Mouse (Mus musculus): ENCODE results near the gene Rbbp4. TPM values are rescaled to one million over a fixed set of nuclear protein-coding genes. Genes with fewer than 3 reads are reported as not detected.

Rbbp4 gene
- polyA plus RNA-seq, 1 experiment: 215 TPM

DNA sequence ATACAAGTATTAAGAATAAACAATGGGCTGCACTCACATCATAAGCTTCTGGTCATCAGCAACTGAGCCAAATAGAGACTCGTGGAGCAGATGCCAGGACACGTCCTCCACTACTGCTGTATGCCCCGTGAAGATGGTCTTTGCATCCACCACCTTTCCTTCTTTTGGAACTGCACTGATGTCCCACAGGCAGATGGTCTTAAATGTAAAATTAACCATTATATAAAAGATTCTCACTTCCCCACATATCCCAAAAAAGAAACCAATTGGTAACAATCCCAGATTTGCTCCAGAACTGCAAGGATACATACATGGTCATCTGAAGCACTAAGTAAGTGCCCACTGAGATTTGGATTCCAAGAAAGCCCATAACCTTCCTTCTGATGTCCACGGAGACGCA, 13.1 kb downstream of the Rbbp4 start:
- H3K4me1 ChIP-seq (ENCODE audit: control insufficient read depth, insufficient read depth, low read length): no peaks in the 10 kb centered on the region; the same call in 1 of the 2 replicates
- 94% methylated on average over 5 of the region's 5 CpGs for WGBS
- TF ChIP-seq POLR2A (IDR thresholded peaks at IDR 0.05; ENCODE audit: borderline replicate concordance, control insufficient read depth, low read depth, low read length) (no peak), CTCF (IDR thresholded peaks at IDR 0.05; ENCODE audit: control insufficient read depth, insufficient read depth, low read length) (no peak)
- H3K27ac ChIP-seq (ENCODE audit: control insufficient read depth, insufficient read depth, low read depth, low read length, poor library complexity): no peak overlapping the region
- no peak overlapping the region for H3K4me3 ChIP-seq (replicated peaks; ENCODE audit: control insufficient read depth, low read depth, low read length)

DNA sequence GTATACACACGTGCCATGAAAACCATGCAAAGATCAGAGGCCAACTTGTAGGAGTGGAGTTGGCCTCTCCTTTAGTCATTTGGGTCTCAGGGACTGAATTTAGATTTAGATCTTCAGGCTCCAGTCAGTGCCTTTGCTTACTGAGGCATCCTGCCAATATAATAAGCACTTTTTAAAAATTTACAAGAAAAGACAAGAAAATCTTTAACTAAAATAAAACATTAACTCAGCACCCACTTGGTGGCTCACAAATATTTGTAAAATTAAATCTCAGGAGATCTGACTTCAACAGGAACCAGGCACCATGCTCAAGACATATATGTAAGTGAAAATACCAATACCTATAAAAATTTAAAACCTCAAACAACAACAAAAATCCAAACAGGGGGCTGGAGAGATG, 14.3 kb downstream of the Rbbp4 start:
- Histone ChIP-seq H3K4me1 (ENCODE audit: control insufficient read depth, insufficient read depth, low read length) (no peaks in the 10 kb centered on the region), H3K4me3 (replicated peaks; ENCODE audit: control insufficient read depth, low read depth, low read length) (no peak overlapping the region), H3K27ac (ENCODE audit: control insufficient read depth, insufficient read depth, low read depth, low read length, poor library complexity) (no peak overlapping the region)
- WGBS: 95% methylated on average over 1 of the region's 1 CpGs
- no peak for TF ChIP-seq POLR2A (IDR thresholded peaks at IDR 0.05; ENCODE audit: borderline replicate concordance, control insufficient read depth, low read depth, low read length)
- TF ChIP-seq CTCF (IDR thresholded peaks at IDR 0.05; ENCODE audit: control insufficient read depth, insufficient read depth, low read length): no peak

- H3K4me3 ChIP-seq (replicated peaks; ENCODE audit: control insufficient read depth, low read depth, low read length): no peak overlapping the region
- no peaks in the 10 kb centered on the region for H3K4me1 ChIP-seq (ENCODE audit: control insufficient read depth, insufficient read depth, low read length)
- no peak overlapping the region for H3K27ac ChIP-seq (ENCODE audit: control insufficient read depth, insufficient read depth, low read depth, low read length, poor library complexity)
- WGBS: 83% methylated on average over 3 of the region's 3 CpGs
- TF ChIP-seq CTCF (IDR thresholded peaks at IDR 0.05; ENCODE audit: control insufficient read depth, insufficient read depth, low read length) (no peak), POLR2A (IDR thresholded peaks at IDR 0.05; ENCODE audit: borderline replicate concordance, control insufficient read depth, low read depth, low read length) (no peak)
Observed at GRCm38 (mm10) chr4:129313886-129314285, 21.3 kb downstream of the Rbbp4 start.

DNA sequence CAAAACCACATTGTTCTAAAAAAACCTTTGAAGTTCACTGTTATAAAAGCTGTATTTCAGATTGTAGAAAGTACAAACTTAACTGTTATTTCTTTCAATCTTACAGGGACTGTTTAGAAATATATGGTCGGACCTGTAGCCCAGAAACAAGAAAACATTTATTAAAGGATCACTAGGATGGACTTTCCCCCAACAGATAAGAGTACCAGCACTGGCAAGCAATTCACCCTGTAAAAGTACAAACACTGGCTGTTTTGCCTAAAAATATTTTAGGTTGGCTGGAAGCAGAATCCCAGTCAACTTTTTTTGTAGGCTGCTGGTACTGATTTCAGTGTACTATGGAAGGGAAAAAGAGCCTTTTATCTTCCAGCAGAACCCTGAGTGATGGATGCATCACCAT, 27.2 kb downstream of the Rbbp4 start:
- Histone ChIP-seq H3K27ac (ENCODE audit: control insufficient read depth, insufficient read depth, low read depth, low read length, poor library complexity) (no peak overlapping the region), H3K4me1 (ENCODE audit: control insufficient read depth, insufficient read depth, low read length) (no peaks in the 10 kb centered on the region), H3K4me3 (replicated peaks; ENCODE audit: control insufficient read depth, low read depth, low read length) (no peak overlapping the region)
- 85% methylated on average over 1 of the region's 1 CpGs for WGBS
- TF ChIP-seq POLR2A (IDR thresholded peaks at IDR 0.05; ENCODE audit: borderline replicate concordance, control insufficient read depth, low read depth, low read length) (no peak), CTCF (IDR thresholded peaks at IDR 0.05; ENCODE audit: control insufficient read depth, insufficient read depth, low read length) (no peak)

DNA sequence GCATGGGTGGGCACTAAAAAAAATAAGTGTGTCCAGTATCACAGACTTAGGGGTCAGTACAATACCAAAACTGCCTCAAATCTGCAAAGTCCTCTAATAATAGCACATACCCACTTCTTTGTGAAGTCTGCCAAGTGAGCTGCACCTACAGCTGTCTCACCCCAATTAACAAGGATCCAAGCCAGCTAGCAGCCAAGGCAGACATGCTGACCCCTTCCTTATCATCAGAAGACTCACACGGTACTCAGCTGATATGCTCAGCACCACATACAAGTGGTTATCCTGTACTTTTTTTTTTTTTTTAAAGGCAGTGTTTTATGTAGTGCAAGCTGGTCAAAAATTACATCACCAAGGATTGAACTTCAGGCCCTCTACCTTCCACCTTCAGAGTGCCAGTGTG, 30.9 kb downstream of the Rbbp4 start:
- no peaks in the 10 kb centered on the region for H3K4me1 ChIP-seq (ENCODE audit: control insufficient read depth, insufficient read depth, low read length)
- WGBS: 43% methylated on average over 1 of the region's 1 CpGs
- TF ChIP-seq POLR2A (IDR thresholded peaks at IDR 0.05; ENCODE audit: borderline replicate concordance, control insufficient read depth, low read depth, low read length) (no peak), CTCF (IDR thresholded peaks at IDR 0.05; ENCODE audit: control insufficient read depth, insufficient read depth, low read length) (no peak)
- no peak overlapping the region for H3K4me3 ChIP-seq (replicated peaks; ENCODE audit: control insufficient read depth, low read depth, low read length)
- H3K27ac ChIP-seq (ENCODE audit: control insufficient read depth, insufficient read depth, low read depth, low read length, poor library complexity): no peak overlapping the region

DNA sequence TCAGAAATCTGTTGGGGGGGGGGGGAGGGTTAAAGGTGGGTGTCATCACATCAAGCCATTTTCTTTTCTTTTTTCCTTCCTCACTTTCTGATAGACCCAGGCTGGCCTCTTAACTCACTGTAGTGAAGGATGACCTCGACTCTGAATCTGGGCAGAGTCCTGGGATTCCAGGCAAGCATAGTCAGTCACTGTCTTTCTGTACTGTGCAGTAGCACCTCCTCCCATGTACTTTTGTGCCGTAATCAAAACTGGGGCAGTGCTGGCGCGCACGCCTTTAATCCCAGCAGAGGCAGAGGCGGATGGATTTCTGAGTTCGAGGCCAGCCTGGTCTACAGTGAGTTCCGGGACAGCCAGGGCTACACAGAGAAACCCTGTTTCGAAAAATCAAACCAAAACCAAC, 31.4 kb downstream of the Rbbp4 start:
- Histone ChIP-seq H3K4me3 (replicated peaks; ENCODE audit: control insufficient read depth, low read depth, low read length) (no peak overlapping the region), H3K4me1 (ENCODE audit: control insufficient read depth, insufficient read depth, low read length) (no peaks in the 10 kb centered on the region), H3K27ac (ENCODE audit: control insufficient read depth, insufficient read depth, low read depth, low read length, poor library complexity) (no peak overlapping the region)
- 83% methylated on average over 9 of the region's 9 CpGs for WGBS
- no peak for TF ChIP-seq POLR2A (IDR thresholded peaks at IDR 0.05; ENCODE audit: borderline replicate concordance, control insufficient read depth, low read depth, low read length)
- TF ChIP-seq CTCF (IDR thresholded peaks at IDR 0.05; ENCODE audit: control insufficient read depth, insufficient read depth, low read length): no peak

DNA sequence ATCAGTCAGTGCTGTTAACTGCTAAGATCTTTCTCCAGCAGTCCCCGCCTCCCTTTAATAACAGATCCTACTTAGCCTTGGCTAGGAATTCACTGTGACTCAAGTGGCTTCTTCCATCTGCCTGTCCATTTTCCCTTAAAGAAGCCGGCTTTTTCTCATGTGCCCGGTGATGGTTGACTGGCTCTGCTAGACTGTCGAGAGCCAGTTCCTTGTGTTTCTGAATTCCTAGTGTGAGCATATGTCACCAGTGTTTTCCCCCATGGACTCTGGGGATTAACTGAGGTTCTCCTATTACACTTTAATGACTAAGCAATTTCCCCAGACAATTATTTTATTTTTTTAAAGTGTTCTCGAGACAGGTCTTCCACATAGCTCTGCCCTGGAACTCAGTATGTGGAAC, 31.8 kb downstream of the Rbbp4 start:
- Histone ChIP-seq H3K4me3 (replicated peaks; ENCODE audit: control insufficient read depth, low read depth, low read length) (no peak overlapping the region), H3K4me1 (ENCODE audit: control insufficient read depth, insufficient read depth, low read length) (no peaks in the 10 kb centered on the region), H3K27ac (ENCODE audit: control insufficient read depth, insufficient read depth, low read depth, low read length, poor library complexity) (no peak overlapping the region)
- WGBS: 78% methylated on average over 5 of the region's 5 CpGs
- TF ChIP-seq POLR2A (IDR thresholded peaks at IDR 0.05; ENCODE audit: borderline replicate concordance, control insufficient read depth, low read depth, low read length) (no peak), CTCF (IDR thresholded peaks at IDR 0.05; ENCODE audit: control insufficient read depth, insufficient read depth, low read length) (no peak)

GRCm38 (mm10) chr4:129299121-129299520, 36.0 kb downstream of the Rbbp4 start:
- 82% methylated on average over 10 of the region's 10 CpGs for WGBS
- H3K27ac ChIP-seq (ENCODE audit: control insufficient read depth, insufficient read depth, low read depth, low read length, poor library complexity): no peak overlapping the region
- H3K4me3 ChIP-seq (replicated peaks; ENCODE audit: control insufficient read depth, low read depth, low read length): no peak overlapping the region
- TF ChIP-seq POLR2A (IDR thresholded peaks at IDR 0.05; ENCODE audit: borderline replicate concordance, control insufficient read depth, low read depth, low read length) (no peak), CTCF (IDR thresholded peaks at IDR 0.05; ENCODE audit: control insufficient read depth, insufficient read depth, low read length) (no peak)
- no peaks in the 10 kb centered on the region for H3K4me1 ChIP-seq (ENCODE audit: control insufficient read depth, insufficient read depth, low read length)

- H3K4me1 ChIP-seq (ENCODE audit: control insufficient read depth, insufficient read depth, low read length): no peaks in the 10 kb centered on the region
- H3K27ac ChIP-seq (ENCODE audit: control insufficient read depth, insufficient read depth, low read depth, low read length, poor library complexity): no peak overlapping the region
- no peak overlapping the region for H3K4me3 ChIP-seq (replicated peaks; ENCODE audit: control insufficient read depth, low read depth, low read length)
- TF ChIP-seq POLR2A (IDR thresholded peaks at IDR 0.05; ENCODE audit: borderline replicate concordance, control insufficient read depth, low read depth, low read length) (no peak), CTCF (IDR thresholded peaks at IDR 0.05; ENCODE audit: control insufficient read depth, insufficient read depth, low read length) (no peak)
- WGBS: 79% methylated on average over 4 of the region's 4 CpGs
Observed at GRCm38 (mm10) chr4:129297724-129298123, 37.4 kb downstream of the Rbbp4 start.

All from bone marrow, adult 2 months (tissue).